Mouse (Mus musculus): ENCODE measurements at regions not wholly inside any gene's neighbourhood (a gene's known extent, or its start where the extent isn't known, plus 50 kb on each side); places are given as distances from the start of the nearest gene placed in this dataset.

GRCm38 (mm10) chr10:103673765-103674164 lies 306.2 kb downstream of the Slc6a15 start:
- Histone ChIP-seq H3K9me3 (ENCODE audit: control insufficient read depth, low read length) (no peaks in the 10 kb centered on the region), H3K4me1 (ENCODE audit: control insufficient read depth, insufficient read depth, low read length) (no peaks in the 10 kb centered on the region), H3K27me3 (ENCODE audit: control insufficient read depth, insufficient read depth, low read length) (no peaks in the 10 kb centered on the region), H3K36me3 (ENCODE audit: control insufficient read depth, insufficient read depth, low read length) (no peaks in the 10 kb centered on the region), H3K4me3 (ENCODE audit: low read depth, low read length) (no peak overlapping the region), H3K27ac (replicated peaks; ENCODE audit: low read depth, low read length) (no peak overlapping the region), H3K9ac (ENCODE audit: low read length) (no peak overlapping the region), H3K4me2 (ENCODE audit: low read depth, severe bottlenecking) (no peak overlapping the region)
- DNase-seq (ENCODE audit: low spot score) (no peak), ATAC-seq (ENCODE audit: insufficient number of reproducible peaks, low FRiP score, low TSS enrichment, low read depth) (no peak)
- 91% methylated on average over 3 of the region's 3 CpGs for WGBS

- no peak for DNase-seq (ENCODE audit: low spot score)
- Histone ChIP-seq H3K4me3 (ENCODE audit: low read depth, low read length) (no peak overlapping the region), H3K9me3 (ENCODE audit: control insufficient read depth, low read length) (no peaks in the 10 kb centered on the region), H3K27ac (replicated peaks; ENCODE audit: low read depth, low read length) (no peak overlapping the region), H3K4me2 (ENCODE audit: low read depth, severe bottlenecking) (no peak overlapping the region), H3K27me3 (ENCODE audit: control insufficient read depth, insufficient read depth, low read length) (no peaks in the 10 kb centered on the region), H3K36me3 (ENCODE audit: control insufficient read depth, insufficient read depth, low read length) (no peaks in the 10 kb centered on the region), H3K9ac (ENCODE audit: low read length) (no peak overlapping the region), H3K4me1 (ENCODE audit: control insufficient read depth, insufficient read depth, low read length) (no peaks in the 10 kb centered on the region)
- WGBS = 65% methylated on average over 2 of the region's 2 CpGs
- ATAC-seq (ENCODE audit: insufficient number of reproducible peaks, low FRiP score, low TSS enrichment, low read depth) = no peak
Measured at GRCm38 (mm10) chr10:103692682-103693081, 325.1 kb downstream of the Slc6a15 start.

- WGBS = 70% methylated on average over 3 of the region's 3 CpGs
- Histone ChIP-seq H3K27ac (replicated peaks; ENCODE audit: low read depth, low read length) (no peak overlapping the region), H3K36me3 (ENCODE audit: control insufficient read depth, insufficient read depth, low read length) (no peaks in the 10 kb centered on the region), H3K4me3 (ENCODE audit: low read depth, low read length) (no peak overlapping the region), H3K9me3 (ENCODE audit: control insufficient read depth, low read length) (no peaks in the 10 kb centered on the region), H3K4me2 (ENCODE audit: low read depth, severe bottlenecking) (no peak overlapping the region), H3K27me3 (ENCODE audit: control insufficient read depth, insufficient read depth, low read length) (no peaks in the 10 kb centered on the region), H3K9ac (ENCODE audit: low read length) (no peak overlapping the region), H3K4me1 (ENCODE audit: control insufficient read depth, insufficient read depth, low read length) (no peaks in the 10 kb centered on the region)
- no peak for ATAC-seq (ENCODE audit: insufficient number of reproducible peaks, low FRiP score, low TSS enrichment, low read depth)
- DNase-seq (ENCODE audit: low spot score) = no peak
Measured at GRCm38 (mm10) chr10:103715080-103715725, 347.6 kb downstream of the Slc6a15 start.

GRCm38 (mm10) chr10:103718998-103719662 lies 351.5 kb downstream of the Slc6a15 start:
- H3K27me3 ChIP-seq (ENCODE audit: control insufficient read depth, insufficient read depth, low read length) = no peaks in the 10 kb centered on the region
- no peaks in the 10 kb centered on the region for H3K4me1 ChIP-seq (ENCODE audit: control insufficient read depth, insufficient read depth, low read length)
- ATAC-seq (ENCODE audit: insufficient number of reproducible peaks, low FRiP score, low TSS enrichment, low read depth) (no peak), DNase-seq (ENCODE audit: low spot score) (no peak)
- no peak overlapping the region for H3K27ac ChIP-seq (replicated peaks; ENCODE audit: low read depth, low read length)
- H3K9ac ChIP-seq (ENCODE audit: low read length) = no peak overlapping the region
- no peak overlapping the region for H3K4me2 ChIP-seq (ENCODE audit: low read depth, severe bottlenecking)
- H3K4me3 ChIP-seq (ENCODE audit: low read depth, low read length) = no peak overlapping the region
- no peaks in the 10 kb centered on the region for H3K36me3 ChIP-seq (ENCODE audit: control insufficient read depth, insufficient read depth, low read length)
- no peaks in the 10 kb centered on the region for H3K9me3 ChIP-seq (ENCODE audit: control insufficient read depth, low read length)
- WGBS = 65% methylated on average over 8 of the region's 8 CpGs

- Histone ChIP-seq H3K4me3 (ENCODE audit: low read depth, low read length) (no peak overlapping the region), H3K9me3 (ENCODE audit: control insufficient read depth, low read length) (no peaks in the 10 kb centered on the region), H3K4me1 (ENCODE audit: control insufficient read depth, insufficient read depth, low read length) (no peaks in the 10 kb centered on the region), H3K27me3 (ENCODE audit: control insufficient read depth, insufficient read depth, low read length) (no peaks in the 10 kb centered on the region), H3K9ac (ENCODE audit: low read length) (no peak overlapping the region), H3K36me3 (ENCODE audit: control insufficient read depth, insufficient read depth, low read length) (no peaks in the 10 kb centered on the region), H3K27ac (replicated peaks; ENCODE audit: low read depth, low read length) (no peak overlapping the region), H3K4me2 (ENCODE audit: low read depth, severe bottlenecking) (no peak overlapping the region)
- DNase-seq (ENCODE audit: low spot score) (no peak), ATAC-seq (ENCODE audit: insufficient number of reproducible peaks, low FRiP score, low TSS enrichment, low read depth) (peak; percentile 82)
Measured at GRCm38 (mm10) chr10:103726680-103727079, 359.1 kb downstream of the Slc6a15 start.

GRCm38 (mm10) chr10:103731522-103731921 lies 363.9 kb downstream of the Slc6a15 start:
- no peaks in the 10 kb centered on the region for H3K27me3 ChIP-seq (ENCODE audit: control insufficient read depth, insufficient read depth, low read length)
- H3K36me3 ChIP-seq (ENCODE audit: control insufficient read depth, insufficient read depth, low read length) = no peaks in the 10 kb centered on the region
- 69% methylated on average over 1 of the region's 1 CpGs for WGBS
- no peak for DNase-seq (ENCODE audit: low spot score)
- H3K27ac ChIP-seq (replicated peaks; ENCODE audit: low read depth, low read length) = no peak overlapping the region
- ATAC-seq (ENCODE audit: insufficient number of reproducible peaks, low FRiP score, low TSS enrichment, low read depth) = no peak
- H3K9me3 ChIP-seq (ENCODE audit: control insufficient read depth, low read length) = no peaks in the 10 kb centered on the region
- no peaks in the 10 kb centered on the region for H3K4me1 ChIP-seq (ENCODE audit: control insufficient read depth, insufficient read depth, low read length)
- H3K4me3 ChIP-seq (ENCODE audit: low read depth, low read length) = no peak overlapping the region
- no peak overlapping the region for H3K9ac ChIP-seq (ENCODE audit: low read length)
- no peak overlapping the region for H3K4me2 ChIP-seq (ENCODE audit: low read depth, severe bottlenecking)

GRCm38 (mm10) chr10:103731981-103732380 lies 364.4 kb downstream of the Slc6a15 start:
- H3K4me1 ChIP-seq (ENCODE audit: control insufficient read depth, insufficient read depth, low read length) = no peaks in the 10 kb centered on the region
- DNase-seq (ENCODE audit: low spot score) (no peak), ATAC-seq (ENCODE audit: insufficient number of reproducible peaks, low FRiP score, low TSS enrichment, low read depth) (no peak)
- H3K27ac ChIP-seq (replicated peaks; ENCODE audit: low read depth, low read length) = no peak overlapping the region
- H3K27me3 ChIP-seq (ENCODE audit: control insufficient read depth, insufficient read depth, low read length) = no peaks in the 10 kb centered on the region
- H3K9ac ChIP-seq (ENCODE audit: low read length) = no peak overlapping the region
- no peak overlapping the region for H3K4me2 ChIP-seq (ENCODE audit: low read depth, severe bottlenecking)
- no peaks in the 10 kb centered on the region for H3K9me3 ChIP-seq (ENCODE audit: control insufficient read depth, low read length)
- WGBS = 72% methylated on average over 5 of the region's 5 CpGs
- no peak overlapping the region for H3K4me3 ChIP-seq (ENCODE audit: low read depth, low read length)
- no peaks in the 10 kb centered on the region for H3K36me3 ChIP-seq (ENCODE audit: control insufficient read depth, insufficient read depth, low read length)

GRCm38 (mm10) chr10:103780127-103780526 lies 362.7 kb upstream of the Gm21293 start:
- H3K27me3 ChIP-seq (ENCODE audit: control insufficient read depth, insufficient read depth, low read length) = no peaks in the 10 kb centered on the region
- H3K9ac ChIP-seq (ENCODE audit: low read length) = no peak overlapping the region
- H3K36me3 ChIP-seq (ENCODE audit: control insufficient read depth, insufficient read depth, low read length) = no peaks in the 10 kb centered on the region
- ATAC-seq (ENCODE audit: insufficient number of reproducible peaks, low FRiP score, low TSS enrichment, low read depth) (no peak), DNase-seq (ENCODE audit: low spot score) (no peak)
- H3K4me1 ChIP-seq (ENCODE audit: control insufficient read depth, insufficient read depth, low read length) = no peaks in the 10 kb centered on the region
- no peak overlapping the region for H3K4me2 ChIP-seq (ENCODE audit: low read depth, severe bottlenecking)
- H3K27ac ChIP-seq (replicated peaks; ENCODE audit: low read depth, low read length) = no peak overlapping the region
- WGBS = 90% methylated on average over 1 of the region's 1 CpGs
- no peaks in the 10 kb centered on the region for H3K9me3 ChIP-seq (ENCODE audit: control insufficient read depth, low read length)
- H3K4me3 ChIP-seq (ENCODE audit: low read depth, low read length) = no peak overlapping the region

GRCm38 (mm10) chr10:103784920-103785319 lies 357.9 kb upstream of the Gm21293 start:
- no peaks in the 10 kb centered on the region for H3K27me3 ChIP-seq (ENCODE audit: control insufficient read depth, insufficient read depth, low read length)
- no peak for DNase-seq (ENCODE audit: low spot score)
- H3K27ac ChIP-seq (replicated peaks; ENCODE audit: low read depth, low read length) = no peak overlapping the region

More at GRCm38 (mm10) chr10:103784920-103785319, 357.9 kb upstream of the Gm21293 start:
- H3K36me3 ChIP-seq (ENCODE audit: control insufficient read depth, insufficient read depth, low read length) = no peaks in the 10 kb centered on the region
- no peak overlapping the region for H3K9ac ChIP-seq (ENCODE audit: low read length)
- H3K4me3 ChIP-seq (ENCODE audit: low read depth, low read length) = no peak overlapping the region
- no peak overlapping the region for H3K4me2 ChIP-seq (ENCODE audit: low read depth, severe bottlenecking)
- ATAC-seq (ENCODE audit: insufficient number of reproducible peaks, low FRiP score, low TSS enrichment, low read depth) = no peak
- no peaks in the 10 kb centered on the region for H3K4me1 ChIP-seq (ENCODE audit: control insufficient read depth, insufficient read depth, low read length)
- no peaks in the 10 kb centered on the region for H3K9me3 ChIP-seq (ENCODE audit: control insufficient read depth, low read length)
